Mouse (Mus musculus) layer of hippocampus, postnatal 25 days (tissue): ENCODE measurements around the gene Pax2. TPM values are rescaled to one million over a fixed set of nuclear protein-coding genes. Genes with fewer than 3 reads are reported as not detected.
A peak's percentile ranks its signal among the peaks of the same experiment; 100 is the strongest.
"Not testable (repeated sequence)": the region's sequence is repeated elsewhere in the genome, so short reads cannot be mapped to it uniquely, and the experiment has no call there.

Experiments used
- DNase-seq, 2 experiments: peaks; one replicate each; pipeline ENCODE4 v3.0.0; 2022; ENCODE audit warnings: mixed read lengths in 2 of 2, low spot score in 1 of 2; ENCODE audit errors: extremely low spot score in 1 of 2
- total RNA-seq, 2 experiments: library from RNA; stranded (reverse); gene quantifications; 2 replicates each; pipeline ENCODE4 v1.2.3; 2021

Gene Pax2
- total RNA-seq, 2 experiments from 2014 or later = 0.30 to 0.52 TPM

DNA sequence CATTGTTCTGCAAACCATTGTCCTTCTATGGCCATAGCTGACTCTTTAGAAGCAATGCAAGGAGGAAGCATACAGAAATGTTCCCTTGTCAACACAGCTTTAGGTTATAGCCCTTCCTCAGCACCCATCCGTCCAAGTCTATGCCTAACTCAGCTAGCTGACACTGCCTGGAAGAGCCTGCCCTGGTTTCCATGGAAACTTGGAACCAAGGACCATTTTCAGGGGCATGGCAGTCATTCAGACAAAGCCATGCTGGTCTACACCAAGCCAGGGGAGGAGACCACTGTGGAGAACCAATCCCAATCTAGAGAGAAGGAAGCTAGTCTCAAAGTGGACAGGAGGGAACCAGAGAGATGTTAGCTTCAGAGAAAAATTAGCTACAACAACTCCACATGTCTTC, 77.5 kb downstream of the Pax2 start:
- no peak for DNase-seq

GRCm38 (mm10) chr19:44834218-44835041, 78.6 kb downstream of the Pax2 start:
- no peak for DNase-seq

GRCm38 (mm10) chr19:44835042-44835930, 79.4 kb downstream of the Pax2 start:
- DNase-seq = no peak

DNA sequence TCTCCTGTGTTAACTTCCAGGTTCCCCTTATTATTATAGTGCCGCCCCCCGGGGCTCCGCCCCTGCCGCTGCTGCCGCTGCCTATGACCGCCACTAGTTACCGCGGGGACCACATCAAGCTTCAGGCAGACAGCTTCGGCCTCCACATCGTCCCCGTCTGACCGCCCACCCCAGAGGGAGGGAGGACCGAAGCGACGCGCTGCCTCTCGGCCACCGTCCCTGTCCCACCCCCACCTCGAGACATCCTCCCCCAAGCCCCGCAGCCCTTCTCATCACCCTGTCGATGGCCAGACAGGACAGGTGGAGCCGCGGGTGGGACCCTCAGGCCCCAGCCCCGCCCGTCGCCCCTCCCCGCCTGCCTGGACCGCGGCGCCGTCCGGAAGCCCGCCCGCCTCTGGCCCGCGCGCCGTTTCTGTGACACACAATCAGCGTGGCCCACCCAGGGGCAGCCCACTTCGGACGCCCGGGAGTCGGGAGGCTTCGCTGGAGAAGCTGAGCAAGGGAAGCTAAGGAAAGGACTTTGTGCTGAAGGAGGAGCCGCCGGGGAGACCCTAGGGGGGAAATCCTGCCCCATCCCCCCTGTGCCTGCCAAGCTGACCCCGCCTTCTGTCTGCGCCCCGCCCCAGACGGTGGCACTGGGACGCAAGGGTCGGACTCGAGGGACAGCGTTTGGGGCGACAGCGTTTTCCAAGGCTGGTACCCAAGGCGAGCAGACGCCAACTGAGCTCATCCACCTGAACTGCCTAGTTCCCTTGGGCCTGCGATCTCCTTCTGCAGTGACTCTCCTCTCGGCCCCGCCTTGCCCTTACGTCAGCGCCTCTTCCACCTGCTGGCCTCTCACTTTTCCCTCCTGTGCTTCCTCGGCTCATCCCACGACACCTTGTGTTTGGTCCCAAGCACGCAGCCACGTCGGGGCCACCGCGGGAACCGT, 80.4 kb downstream of the Pax2 start:
- DNase-seq = no peak

GRCm38 (mm10) chr19:44837426-44838205, 81.8 kb downstream of the Pax2 start:
- DNase-seq = peak in 1 of 2 experiments; percentile 14

DNA sequence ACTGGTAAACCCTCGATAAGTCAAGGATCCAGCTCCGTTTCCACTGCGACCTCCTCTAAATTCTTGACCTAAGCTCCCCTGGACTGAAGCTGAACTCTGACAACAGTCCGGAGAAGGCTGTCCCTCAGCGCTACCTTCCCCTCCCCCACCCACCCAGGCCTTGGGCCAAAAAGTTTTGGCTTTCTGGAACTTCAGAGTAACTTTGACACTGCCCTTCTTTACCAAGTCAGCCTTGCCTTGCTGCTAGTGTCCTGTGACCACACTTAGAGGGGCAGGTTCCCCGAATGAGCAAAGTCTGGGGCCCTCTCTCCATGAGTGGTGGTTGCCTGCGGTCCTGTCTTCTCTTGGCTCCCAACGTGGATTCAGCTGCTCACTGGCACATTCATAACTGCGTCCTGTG, 82.5 kb downstream of the Pax2 start:
- no peak for DNase-seq

GRCm38 (mm10) chr19:44842661-44843060, 86.8 kb downstream of the Pax2 start:
- DNase-seq = not testable (repeated sequence)

DNA sequence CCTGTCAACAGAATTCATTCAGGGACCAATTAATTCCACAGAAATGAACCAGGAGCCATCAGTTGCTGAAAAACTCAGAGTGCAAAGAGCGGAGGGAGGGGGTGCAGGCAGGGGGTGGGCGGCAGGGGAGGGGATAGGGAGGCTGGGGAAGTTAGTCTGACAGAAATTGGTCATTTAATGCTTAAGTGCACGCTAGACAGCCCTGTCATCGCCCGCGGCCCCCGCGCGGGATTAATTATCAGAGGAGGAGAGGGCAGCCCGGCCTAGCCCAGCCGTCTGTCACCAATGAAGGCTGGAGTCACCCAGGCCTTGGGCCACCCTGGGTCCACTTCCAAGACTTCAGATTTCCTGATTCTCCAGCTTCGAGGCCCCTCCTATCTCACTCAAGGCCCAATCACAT, 93.6 kb downstream of the Pax2 start:
- no peak for DNase-seq

DNA sequence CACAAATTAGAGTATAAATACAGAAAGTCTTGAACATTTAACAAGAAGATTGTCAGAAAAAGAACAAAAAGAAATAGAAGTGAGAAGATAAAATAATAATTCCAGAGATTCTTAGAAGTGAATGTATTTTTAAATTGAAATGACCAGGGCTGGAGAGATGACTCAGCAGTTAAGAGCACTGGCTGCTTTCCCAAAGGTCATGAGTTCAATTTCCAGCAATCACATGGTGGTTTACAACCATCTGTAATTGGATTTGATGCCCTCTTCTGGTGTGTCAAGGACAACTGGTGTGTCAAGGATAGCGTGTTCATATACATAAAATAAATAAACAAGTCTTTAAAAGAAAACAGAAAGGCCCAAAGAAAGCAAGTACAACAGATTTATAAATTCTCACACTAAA, 102.8 kb downstream of the Pax2 start:
- no peak for DNase-seq

DNA sequence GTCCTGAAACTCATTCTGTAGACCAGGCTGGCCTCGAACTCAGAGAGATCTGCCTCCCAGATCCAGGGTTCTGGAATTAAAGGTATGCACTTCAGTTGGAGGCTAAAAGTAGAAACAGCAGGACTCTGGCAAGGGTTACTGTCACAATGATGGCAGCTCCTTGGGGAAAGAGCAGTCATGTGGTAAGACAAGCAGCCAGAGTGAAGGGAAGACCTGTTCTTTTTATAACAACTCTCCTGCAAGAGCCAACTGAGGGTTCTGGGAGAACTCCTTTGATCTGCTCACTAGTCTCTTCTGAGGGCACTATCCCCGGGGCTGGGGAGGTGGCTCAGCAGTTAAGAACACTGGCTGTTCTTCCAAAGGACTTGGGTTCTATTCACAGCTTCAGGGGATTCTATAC, 112.9 kb downstream of the Pax2 start:
- no peak for DNase-seq

GRCm38 (mm10) chr19:44874186-44874898, 118.5 kb downstream of the Pax2 start:
- DNase-seq = no peak

DNA sequence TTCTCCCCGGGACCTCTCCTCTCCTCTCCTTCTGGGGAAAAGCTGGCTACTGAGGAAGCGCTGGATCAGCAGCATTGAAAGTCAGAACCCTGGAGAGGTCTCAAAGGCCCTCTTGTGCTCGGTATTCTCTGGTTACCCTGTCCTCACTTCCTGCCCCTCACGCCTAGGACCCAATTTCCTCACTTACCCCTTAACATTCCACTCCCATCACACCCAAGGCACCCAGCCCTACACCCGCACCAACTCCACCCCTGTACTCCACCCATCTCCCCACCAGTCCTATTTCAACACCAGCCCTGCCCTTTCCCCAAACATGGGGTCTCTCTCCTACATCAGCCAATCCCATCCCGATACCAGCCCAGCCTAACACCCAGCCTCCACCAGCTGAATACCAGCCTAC, 119.1 kb downstream of the Pax2 start:
- no peak for DNase-seq

DNA sequence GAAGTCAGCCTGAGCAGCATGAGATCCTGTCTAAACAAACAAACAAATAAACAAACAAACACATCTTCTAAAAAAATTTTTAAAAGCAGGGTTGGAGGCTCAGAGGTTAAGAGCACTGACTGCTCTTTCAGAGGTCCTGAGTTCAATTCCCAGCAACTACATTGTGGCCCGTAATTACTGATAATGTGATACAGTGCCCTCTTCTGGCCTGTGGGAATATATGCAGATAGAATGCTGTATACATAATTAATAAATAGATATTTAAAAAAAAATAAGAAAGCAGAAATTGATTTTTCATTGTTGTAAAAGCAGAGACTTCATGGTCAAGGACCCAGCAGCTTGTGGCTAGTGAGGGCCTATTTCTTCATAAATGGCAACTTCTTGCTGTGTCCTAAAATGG, 119.9 kb downstream of the Pax2 start:
- no peak for DNase-seq

DNA sequence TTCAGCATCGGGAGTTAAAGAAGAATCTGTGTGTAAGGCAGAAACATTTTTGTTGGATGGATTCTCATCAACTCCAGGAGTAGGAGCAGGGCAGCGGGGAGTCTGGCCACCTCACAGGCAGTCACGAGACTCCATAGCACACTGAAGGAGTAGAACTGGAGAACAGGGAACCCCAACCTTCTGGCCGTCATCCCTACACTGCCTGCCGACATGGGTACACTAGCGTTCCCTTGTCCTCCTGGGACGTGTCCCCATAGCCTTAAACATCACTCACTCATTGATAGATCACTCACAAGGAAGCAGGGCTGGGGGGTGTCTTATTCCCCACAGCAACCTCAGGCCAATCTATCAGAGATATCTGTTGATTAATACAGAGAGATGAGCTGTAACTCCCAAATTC, 120.7 kb downstream of the Pax2 start:
- DNase-seq = no peak

DNA sequence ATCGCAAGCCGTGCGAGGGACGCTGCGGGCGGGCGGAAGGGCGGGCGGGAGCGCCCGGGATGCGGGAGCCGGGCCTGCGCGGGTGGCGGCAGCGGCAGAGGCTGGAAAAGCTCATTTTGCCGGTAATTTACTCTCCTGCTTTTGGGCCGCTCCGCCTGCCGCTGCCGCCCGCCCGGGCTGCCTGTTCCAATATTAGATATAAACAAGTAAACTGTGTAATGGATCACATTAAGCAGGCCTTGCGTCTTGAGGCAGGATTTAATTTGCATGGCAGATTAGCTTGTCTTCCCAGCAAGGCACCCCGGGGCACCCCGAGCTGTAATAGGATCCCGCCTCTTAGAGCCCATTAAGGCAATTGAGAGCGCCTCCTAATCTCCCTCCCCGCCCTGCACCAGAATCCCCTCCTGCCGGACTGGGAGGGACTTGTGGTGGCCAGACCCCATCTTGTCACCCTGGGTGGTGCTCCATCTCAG, 126.7 kb downstream of the Pax2 start:
- no peak for DNase-seq

DNA sequence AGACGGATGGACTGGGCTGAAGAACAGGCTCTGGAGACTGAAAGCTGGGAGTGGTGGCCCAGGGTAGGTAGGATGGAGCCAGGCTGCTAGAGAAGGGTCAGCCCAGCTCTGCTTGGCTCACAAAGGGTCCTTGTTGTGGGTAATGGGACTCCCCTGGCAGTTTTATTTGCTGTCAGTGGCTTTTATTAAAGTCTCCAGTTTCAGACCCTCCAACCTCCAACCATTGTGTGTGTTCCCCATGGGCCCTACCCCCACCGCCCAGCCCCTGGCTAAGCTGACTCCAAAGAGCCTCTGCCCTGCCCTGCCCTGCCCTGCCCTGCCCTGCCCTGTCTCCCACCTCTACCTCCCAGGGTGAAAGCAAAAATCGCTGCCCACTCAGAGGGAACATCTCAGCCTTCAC, 128.5 kb downstream of the Pax2 start:
- no peak for DNase-seq

DNA sequence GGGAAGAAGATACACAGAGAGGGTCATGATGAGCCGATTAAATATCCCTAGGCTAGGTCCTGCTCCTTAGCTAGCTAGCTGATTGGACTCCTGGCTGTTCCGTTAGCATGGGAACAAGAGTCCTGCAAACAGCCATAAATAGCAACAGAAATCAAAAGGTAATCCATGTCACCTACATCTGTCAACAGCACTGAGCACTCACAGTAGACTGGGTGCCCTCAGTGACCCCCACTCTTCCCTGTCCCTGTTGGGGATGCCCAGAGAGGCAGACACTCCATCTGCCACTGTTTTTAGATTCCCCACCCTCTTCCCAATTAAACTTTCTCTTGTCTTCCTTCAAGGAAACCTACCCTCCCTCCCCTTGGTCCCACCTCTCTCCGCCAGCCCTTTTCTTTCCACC, 130.6 kb downstream of the Pax2 start:
- no peak for DNase-seq
